Mouse (Mus musculus): ENCODE data around the gene Gdf9. TPM values are rescaled to one million over a fixed set of nuclear protein-coding genes. Genes with fewer than 3 reads are reported as not detected.

Gene Gdf9
- total RNA-seq, 2 experiments from 2014 or later: 0.73 to 0.79 TPM

GRCm38 (mm10) chr11:53443861-53444260 is 13.0 kb downstream of the Gdf9 start:
- DNase-seq (ENCODE audit: low spot score in 2 of 2): no peak

- no peak for DNase-seq (ENCODE audit: low spot score in 2 of 2)
These were observed 14.7 kb downstream of the Gdf9 start for GRCm38 (mm10) chr11:53445562-53445961.

GRCm38 (mm10) chr11:53446183-53446582 is 15.4 kb downstream of the Gdf9 start:
- DNase-seq (ENCODE audit: low spot score in 2 of 2): no peak

- DNase-seq (ENCODE audit: low spot score in 2 of 2): no peak
These were observed 17.2 kb downstream of the Gdf9 start for GRCm38 (mm10) chr11:53447996-53448395.

- no peak for DNase-seq (ENCODE audit: low spot score in 2 of 2)
These were observed 17.7 kb downstream of the Gdf9 start for GRCm38 (mm10) chr11:53448529-53448928.

- DNase-seq (ENCODE audit: low spot score in 2 of 2): no peak
These were observed 19.4 kb downstream of the Gdf9 start for GRCm38 (mm10) chr11:53450070-53450705.

- no peak for DNase-seq (ENCODE audit: low spot score in 2 of 2)
These were observed 20.5 kb downstream of the Gdf9 start for GRCm38 (mm10) chr11:53451361-53451760.

- no peak for DNase-seq (ENCODE audit: low spot score in 2 of 2)
These were observed 21.6 kb downstream of the Gdf9 start for GRCm38 (mm10) chr11:53452396-53452795.

- DNase-seq (ENCODE audit: low spot score in 2 of 2): no peak
These were observed 22.2 kb downstream of the Gdf9 start for GRCm38 (mm10) chr11:53453031-53453430.

GRCm38 (mm10) chr11:53456474-53457371 is 25.9 kb downstream of the Gdf9 start, which contains the start of the genes Gm10447 and Shroom1:
Gm10447 (minus strand) TSS chr11:53457110.
Shroom1 (plus strand) TSS chr11:53457205.
- peak in 1 of 2 experiments; percentile 50 for DNase-seq (ENCODE audit: low spot score in 2 of 2)

- no peak for DNase-seq (ENCODE audit: low spot score in 2 of 2)
These were observed 26.6 kb downstream of the Gdf9 start for GRCm38 (mm10) chr11:53457372-53457954.

GRCm38 (mm10) chr11:53458996-53459395 is 28.2 kb downstream of the Gdf9 start:
- no peak for DNase-seq (ENCODE audit: low spot score in 2 of 2)

- DNase-seq (ENCODE audit: low spot score in 2 of 2): no peak
These were observed 29.4 kb downstream of the Gdf9 start for GRCm38 (mm10) chr11:53460192-53460591.

- no peak for DNase-seq (ENCODE audit: low spot score in 2 of 2)
These were observed 30.9 kb downstream of the Gdf9 start for GRCm38 (mm10) chr11:53461727-53462126.

- peak; percentile 69 to 77 for DNase-seq (ENCODE audit: low spot score in 2 of 2)
These were observed 33.0 kb downstream of the Gdf9 start for GRCm38 (mm10) chr11:53463551-53464424.

GRCm38 (mm10) chr11:53466231-53466971 is 35.6 kb downstream of the Gdf9 start:
- peak; percentile 86 to 89 for DNase-seq (ENCODE audit: low spot score in 2 of 2)

GRCm38 (mm10) chr11:53469294-53469967 is 38.6 kb downstream of the Gdf9 start:
- peak in 1 of 2 experiments; percentile 57 for DNase-seq (ENCODE audit: low spot score in 2 of 2)

- DNase-seq (ENCODE audit: low spot score in 2 of 2): peak; percentile 93 to 97
These were observed 39.3 kb downstream of the Gdf9 start, which contains the start of gene Gm9837 for GRCm38 (mm10) chr11:53469968-53470695. Gm9837 (minus strand) TSS chr11:53470479.

GRCm38 (mm10) chr11:53472709-53473108 is 41.9 kb downstream of the Gdf9 start:
- DNase-seq (ENCODE audit: low spot score in 2 of 2): no peak
